Mouse (Mus musculus) kidney, adult 2 months (tissue): ENCODE results near the gene Ankrd35.

Source experiments
- CTCF ChIP-seq: fragments of 200-500 bp; conservative IDR thresholded peaks from 2 replicates; pipeline ENCODE4 v1.5.1; 2011; ENCODE audit warnings: low read depth, mild to moderate bottlenecking, control low read depth, low read length, moderate library complexity, mixed read lengths; ENCODE audit not compliant: insufficient read depth, insufficient read length
- POLR2A ChIP-seq: fragments of 200-500 bp; IDR thresholded peaks from one replicate; pipeline ENCODE4 v1.6.1; 2011; ENCODE audit warnings: low read depth, low read length, control low read depth

DNA sequence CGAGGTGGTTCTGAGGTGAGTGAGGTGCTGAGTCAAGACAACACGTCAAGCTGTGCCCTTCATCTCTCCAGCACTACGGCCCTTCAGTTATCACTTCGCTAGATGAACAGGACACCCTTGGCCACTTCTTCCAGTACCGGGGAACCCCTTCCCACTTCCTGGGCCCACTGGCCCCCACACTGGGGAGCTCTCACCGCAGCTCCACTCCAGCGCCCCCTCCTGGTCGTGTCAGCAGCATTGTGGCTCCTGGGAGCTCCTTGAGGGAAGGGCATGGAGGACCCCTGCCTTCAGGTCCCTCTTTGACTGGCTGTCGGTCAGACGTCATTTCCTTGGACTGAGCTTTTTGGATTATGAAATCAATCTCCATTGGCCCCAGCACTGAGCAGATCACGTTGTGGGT lies 34.8 kb downstream of the Ankrd35 start:
- TF ChIP-seq POLR2A (no peak), CTCF (peak; percentile 36)
